Mouse (Mus musculus): ENCODE data around the gene Acsf2. TPM values are rescaled to one million over a fixed set of nuclear protein-coding genes. Genes with fewer than 3 reads are reported as not detected.

Gene Acsf2
- total RNA-seq, 1 experiment from 2014 or later = 86.9 TPM

DNA sequence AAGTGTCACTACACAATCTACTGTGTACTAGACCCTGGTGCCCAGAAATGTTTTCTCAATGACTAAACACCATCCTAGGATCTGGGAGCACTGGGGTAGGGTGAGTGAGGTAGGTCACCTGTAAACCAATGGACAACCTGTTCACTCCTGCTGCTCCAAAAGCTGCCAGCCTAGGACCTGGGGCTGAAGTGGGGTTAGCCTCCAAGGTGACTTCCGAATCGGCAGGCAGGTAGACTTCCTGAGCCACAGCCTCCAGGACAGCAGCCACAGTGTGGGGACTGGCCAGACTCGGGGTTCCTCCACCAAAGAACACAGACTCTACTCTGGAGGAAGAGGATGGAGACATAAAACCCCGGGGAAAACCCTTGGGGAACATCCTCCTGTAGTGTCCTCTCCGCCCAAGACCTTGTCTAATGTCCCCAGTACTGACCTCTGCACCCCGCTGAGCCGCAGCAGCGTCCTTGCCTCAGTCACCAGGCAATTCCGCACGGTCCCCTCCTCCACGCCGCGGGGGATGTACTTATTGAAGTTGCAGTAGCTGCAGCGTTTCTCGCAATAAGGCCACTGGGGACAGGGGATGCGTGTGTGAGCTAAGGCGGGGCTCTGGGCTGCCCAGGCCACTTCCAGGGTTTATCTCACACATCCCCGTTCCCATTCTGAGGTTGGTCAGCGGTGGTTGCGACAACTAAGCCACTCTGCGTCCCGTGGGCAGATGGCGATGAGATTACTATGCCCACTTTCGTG lies 53.5 kb downstream of the Acsf2 start:
- peak; percentile 81 for DNase-seq

DNA sequence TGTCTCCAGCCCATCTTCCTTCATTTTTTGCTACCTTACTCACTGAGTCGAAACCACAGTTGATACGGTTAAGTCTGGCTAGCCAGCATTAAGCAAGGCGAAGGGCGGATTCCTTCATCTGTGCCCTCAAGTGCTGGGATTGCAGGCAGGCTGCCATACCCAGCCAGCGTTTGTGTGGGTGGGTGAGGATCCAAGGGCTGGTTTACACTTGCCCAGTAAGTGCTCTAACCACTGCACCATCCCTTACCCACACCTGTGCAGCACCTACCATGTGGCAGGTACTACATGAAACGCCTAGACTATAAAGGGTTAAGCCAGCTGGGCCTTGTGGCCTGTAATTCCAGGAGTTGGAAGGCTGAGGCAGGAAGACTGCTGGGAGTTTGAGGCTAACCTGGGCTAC lies 54.4 kb downstream of the Acsf2 start:
- DNase-seq = no peak

DNA sequence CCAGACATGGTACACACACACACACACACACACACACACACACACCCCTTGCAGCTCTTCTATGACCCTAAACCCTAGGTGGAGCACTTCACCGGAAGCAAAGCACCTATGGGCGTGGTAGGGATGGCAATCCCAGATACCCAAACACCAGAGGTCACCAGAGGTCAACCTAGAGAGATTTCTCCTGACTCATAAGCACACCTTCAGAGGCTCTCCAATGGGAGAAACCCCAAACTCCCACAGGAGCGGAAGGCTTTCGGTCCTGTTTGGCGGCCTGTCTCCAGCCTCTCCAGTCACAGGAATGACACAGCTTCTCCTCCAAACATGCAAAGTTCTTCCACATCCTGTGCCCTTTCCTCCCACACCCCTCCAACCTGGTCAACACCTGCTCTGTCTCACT lies 55.3 kb downstream of the Acsf2 start:
- no peak for DNase-seq

DNA sequence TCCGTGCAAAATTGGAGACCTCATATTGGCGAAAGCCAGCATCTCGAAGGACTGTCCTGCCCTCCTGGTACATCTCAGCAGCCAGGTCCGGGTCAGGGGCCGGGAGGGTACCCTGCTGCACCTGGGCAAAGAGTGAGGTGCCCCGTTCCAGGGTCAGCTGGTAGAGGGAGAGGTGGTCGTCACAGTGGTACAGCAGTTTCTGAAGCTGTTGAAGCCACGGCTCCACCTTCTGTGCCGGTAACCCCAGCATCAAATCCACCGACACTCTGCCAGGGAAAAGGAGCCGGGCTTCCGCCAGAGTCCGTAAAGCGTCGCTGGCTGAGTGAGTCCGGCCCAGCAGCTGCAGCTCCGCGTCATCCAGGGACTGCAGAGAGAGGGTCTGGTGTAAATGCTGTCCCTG lies 57.2 kb downstream of the Acsf2 start:
- DNase-seq = no peak

DNA sequence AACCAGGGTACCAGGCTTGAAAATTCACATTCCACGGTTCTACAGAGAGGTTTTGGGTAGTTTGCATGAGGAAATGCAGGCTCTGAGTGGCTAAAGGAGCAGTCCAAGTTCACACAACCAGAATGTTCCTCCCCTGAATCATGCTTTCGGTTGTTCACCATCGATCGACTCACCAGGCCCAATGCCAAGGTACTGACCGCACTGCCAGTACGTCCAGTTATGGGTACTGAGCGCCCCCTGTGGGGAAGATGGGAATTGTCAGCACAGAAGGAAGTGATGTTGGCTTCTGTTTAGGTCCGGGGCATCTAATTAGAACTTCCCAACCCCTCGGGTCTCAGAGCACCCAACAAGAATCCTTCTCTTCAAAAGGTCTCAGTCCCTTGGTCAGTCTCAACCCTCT lies 57.7 kb downstream of the Acsf2 start:
- DNase-seq = peak; percentile 98

DNA sequence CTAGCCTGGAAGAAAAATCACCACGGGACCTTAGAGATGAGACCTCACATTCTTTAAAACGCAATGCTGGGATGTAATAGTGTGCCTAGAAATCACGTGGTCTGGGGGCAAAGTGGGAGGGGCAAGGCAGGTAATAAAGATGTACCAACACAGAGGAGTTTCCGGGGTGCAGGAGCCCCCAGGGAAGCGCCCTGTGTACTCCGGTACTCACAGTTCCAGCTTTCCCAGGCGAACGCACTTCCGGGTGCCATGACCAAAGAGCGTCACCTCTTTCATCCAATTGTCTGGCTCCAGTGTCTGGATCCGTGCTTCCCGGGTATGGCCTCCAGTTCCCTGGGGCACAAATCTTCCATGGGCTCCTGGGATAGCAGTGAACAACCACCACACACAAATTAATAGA lies 58.3 kb downstream of the Acsf2 start:
- DNase-seq = no peak

DNA sequence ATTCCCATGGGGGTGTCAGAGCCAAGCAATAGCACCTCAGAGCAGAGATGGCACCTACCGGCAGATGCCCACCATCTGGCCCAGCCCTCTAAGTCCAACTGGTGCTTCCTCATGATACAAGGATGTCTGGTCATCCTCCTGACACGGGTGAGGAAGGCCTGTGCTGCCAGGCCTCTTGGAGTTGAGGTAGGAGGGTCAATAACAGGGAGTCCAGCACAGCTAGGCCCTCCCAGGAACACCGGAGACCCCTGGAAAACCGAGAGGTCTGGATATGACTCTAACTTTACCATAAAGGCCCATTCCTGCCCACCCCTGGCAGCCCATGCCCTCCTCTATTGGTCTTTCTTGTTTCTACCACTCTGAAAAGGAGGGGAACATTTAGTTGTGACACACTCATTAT lies 59.3 kb downstream of the Acsf2 start:
- no peak for DNase-seq

DNA sequence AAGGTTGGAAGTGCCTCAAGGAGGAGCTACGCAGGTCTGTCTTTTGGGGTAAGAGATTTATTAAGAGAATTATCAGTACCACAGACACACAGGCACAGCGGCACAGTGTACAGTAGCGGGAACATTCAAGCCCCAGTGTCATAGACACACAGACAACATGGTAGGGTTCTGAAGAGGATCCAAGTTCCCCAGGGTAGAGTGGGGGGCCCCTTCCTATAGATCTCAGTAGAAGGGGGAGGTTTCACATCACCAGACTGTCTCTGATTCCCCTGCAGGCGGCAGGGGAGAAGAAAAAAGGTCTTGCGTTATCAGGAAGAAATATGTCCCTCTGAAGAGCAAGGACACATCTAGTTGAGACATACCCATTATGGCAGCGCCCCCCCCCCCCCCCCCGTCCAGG lies 61.9 kb downstream of the Acsf2 start:
- DNase-seq = no peak

DNA sequence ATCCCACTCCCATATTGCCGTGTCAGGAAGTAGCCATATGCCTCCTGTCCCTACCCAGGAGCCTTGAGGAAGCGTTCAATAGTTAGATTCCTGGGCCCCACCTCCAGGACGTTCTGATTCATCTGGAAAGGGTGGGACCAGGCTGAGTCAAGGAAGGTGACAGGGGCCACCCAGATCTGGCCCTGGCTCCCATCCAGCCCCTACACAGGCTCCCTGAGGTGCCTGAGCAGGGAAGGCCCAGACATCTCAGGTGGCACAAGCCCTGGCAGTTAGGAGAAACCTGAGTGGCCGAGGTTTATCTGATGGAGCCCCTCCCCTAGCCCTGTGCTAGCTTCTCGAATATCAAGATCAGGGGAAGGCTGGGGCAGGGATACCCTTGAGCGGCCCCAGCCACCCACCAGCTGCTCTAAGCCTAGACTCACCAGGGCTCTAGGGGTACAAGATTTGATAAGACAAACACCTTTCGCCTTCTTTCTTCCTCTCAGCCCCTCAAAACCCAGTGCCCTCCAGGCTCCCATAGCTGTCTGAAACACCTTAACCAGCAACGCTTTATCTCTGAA lies 62.9 kb downstream of the Acsf2 start:
- no peak for DNase-seq

DNA sequence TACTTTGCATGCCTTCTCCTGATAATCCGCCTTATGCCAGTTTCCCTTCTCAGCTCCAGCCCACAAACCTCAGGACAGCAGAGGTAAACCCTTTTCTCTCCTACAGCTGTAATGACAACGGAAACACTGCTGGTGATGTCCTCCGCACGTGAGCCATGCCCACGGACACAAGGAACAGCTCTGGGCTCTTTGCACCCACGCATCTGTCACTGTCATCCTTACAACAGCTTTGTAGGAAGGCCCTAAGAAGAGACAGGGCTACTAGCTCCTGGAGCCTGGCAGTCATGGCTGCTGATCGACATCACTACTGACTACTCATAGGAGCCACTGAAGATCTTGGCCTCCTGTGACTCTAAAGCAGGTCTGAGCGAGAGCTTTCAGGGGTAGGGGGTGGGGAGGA lies 68.5 kb downstream of the Acsf2 start:
- DNase-seq = no peak

DNA sequence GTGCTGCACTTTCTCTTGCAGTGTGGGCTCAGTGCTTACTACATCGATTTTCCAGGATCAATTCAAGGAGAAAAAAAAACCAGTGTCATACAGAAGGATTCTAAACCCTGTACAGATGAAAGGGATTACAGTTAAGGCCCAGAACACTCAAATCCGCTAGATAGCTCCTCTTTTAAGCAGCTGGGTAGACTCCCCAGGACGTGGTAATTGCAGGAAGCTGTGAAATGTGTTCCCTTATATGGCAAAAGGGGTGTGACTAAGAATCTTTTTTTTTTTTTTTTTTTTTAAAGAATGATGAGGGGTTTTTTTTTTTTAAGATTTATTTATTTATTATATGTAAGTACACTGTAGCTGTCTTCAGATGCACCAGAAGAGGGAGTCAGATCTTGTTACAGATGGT lies 72.8 kb downstream of the Acsf2 start:
- no peak for DNase-seq

DNA sequence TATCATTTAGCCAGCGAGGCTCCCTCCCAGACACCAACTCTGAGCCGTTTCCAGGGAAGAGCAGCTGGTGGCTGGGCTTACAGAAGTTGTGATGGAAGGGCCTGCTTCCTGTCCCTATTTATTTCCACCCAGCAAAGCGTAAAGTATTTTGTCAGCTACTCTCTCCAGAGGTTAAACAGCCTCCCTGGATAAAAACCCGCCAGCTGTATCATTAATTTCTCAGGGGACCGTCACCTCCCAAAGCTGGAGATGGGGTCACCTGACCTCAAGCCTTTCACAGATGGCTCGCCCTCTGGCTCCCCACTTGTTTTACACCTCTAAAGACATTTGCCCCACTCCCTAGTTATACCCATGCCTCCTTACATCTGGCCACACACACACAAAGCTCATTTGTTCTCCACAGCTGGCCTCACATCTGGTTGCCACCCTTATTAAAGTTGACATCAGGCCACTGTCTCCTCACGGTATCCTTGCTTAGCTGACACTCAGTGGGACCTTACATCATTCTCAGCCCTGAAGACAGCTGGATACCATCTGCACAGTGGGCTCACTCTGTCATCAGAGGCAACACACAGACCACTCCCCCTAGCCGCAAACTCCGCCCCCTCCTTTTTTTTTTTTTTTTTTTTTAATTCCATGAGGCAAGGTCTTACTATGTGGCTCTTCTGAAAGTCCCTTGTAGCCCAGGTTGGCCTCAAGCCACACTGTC lies 75.3 kb downstream of the Acsf2 start:
- no peak for DNase-seq

DNA sequence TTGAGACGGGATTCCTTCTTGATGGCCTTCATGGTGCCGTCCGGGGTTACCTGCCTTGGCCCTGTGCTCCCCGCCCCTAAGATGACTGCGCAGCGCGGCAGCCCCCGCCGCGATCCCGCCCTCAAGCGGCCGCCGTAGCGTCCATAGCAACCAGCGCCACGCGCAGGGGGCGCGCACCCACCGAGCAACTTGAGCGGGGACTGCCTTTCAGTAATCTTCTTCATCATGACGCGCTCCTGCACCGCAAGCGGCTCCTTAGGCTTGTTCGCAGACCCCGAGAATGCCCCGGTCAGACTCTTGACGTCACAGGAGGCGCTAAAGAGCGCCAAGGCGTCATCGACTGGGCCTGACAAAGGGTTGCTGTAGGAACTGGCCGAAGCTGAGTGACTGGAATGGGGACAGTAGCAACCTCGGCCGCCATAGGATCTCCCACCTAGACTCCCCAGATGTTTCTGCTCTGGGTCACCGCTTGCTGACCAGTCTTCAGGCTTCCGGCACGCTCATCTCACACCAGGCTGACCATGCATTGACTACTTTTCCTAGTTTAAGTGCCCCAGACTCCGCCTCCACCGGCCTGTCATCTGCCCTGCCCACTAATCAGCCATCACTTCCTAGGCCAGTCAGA lies 80.3 kb downstream of the Acsf2 start, which contains the start of gene Mycbpap:
Mycbpap (minus strand) TSS at position 524 of the 625 bp plus-strand sequence.
- peak; percentile 71 for DNase-seq

DNA sequence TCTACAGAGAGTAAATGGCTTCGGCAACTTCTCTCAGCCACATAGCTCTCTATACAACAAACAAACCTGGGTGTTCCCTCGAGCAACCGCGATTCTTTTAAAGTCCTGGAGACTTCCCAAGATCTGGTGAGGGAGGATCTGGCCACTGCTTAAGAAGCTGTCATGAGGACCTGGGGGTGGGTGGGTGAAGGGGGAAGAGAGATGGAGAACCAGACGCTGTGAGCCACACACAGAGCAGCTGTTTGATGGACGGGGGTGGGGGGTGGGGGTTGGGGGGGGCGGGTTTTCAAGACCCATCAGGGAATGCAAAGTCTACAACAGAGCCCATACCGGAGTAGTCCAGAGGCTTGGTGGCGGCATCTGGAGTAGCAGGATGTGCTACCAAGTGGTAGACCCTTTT lies 88.2 kb downstream of the Acsf2 start:
- DNase-seq = no peak

DNA sequence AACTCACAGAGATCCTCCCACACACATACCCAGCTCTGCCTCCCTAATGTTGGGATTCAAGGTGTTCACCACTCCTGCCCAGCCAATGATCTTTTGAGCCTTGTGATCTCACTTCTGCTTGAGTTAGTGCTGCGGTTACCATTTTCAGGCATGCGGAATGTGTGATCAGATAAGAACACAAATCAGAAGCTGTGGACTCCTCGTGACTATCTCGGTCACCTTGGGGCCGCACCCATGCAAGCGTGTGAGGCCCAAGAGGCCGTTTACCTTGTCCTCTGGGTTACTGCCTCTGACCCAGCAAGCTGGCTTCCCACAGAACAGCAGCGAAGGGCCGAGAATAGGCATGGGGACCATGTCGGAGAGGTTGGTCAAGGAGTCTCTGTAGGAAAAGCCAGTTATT lies 92.7 kb downstream of the Acsf2 start:
- peak; percentile 2 for DNase-seq

Other genes with a start within 250 kb of the Acsf2 start
- gene Abcc3, start 208.9 kb downstream of the Acsf2 start, total RNA-seq (2021) = 4.0 and 9.1 TPM in 2 replicates
- gene Cacna1g, start 127.7 kb downstream of the Acsf2 start, total RNA-seq (2021) = 0.89 and 1.5 TPM in 2 replicates
- not detected in 2 replicates for gene Spata20, start 115.7 kb downstream of the Acsf2 start, total RNA-seq (2021)
- gene Epn3, start 101.9 kb downstream of the Acsf2 start, total RNA-seq (2021) = 12.1 and 13.5 TPM in 2 replicates
- gene Mycbpap, start 80.1 kb downstream of the Acsf2 start, total RNA-seq (2021) = 3.9 and 5.6 TPM in 2 replicates
- gene Rsad1, start 52.6 kb downstream of the Acsf2 start, total RNA-seq (2021) = 9.2 and 10.6 TPM in 2 replicates
- 0.30 TPM in 1 of 2 replicates, not detected in the other for gene Chad, start 36.8 kb downstream of the Acsf2 start, total RNA-seq (2021)
- 111 and 121 TPM in 2 replicates for gene Lrrc59, start 27.9 kb upstream of the Acsf2 start, total RNA-seq (2021)
- gene Mrpl27, start 51.9 kb upstream of the Acsf2 start, total RNA-seq (2021) = 83.5 and 84.1 TPM in 2 replicates
- 1.9 and 3.3 TPM in 2 replicates for gene Eme1, start 52.1 kb upstream of the Acsf2 start, total RNA-seq (2021)
- gene Xylt2, start 75.6 kb upstream of the Acsf2 start, total RNA-seq (2021) = 20.5 and 22.6 TPM in 2 replicates
- not detected in 2 replicates for gene Gm11541, start 102.6 kb upstream of the Acsf2 start, total RNA-seq (2021)
- not detected in 2 replicates for gene Cdc34b, start 139.9 kb upstream of the Acsf2 start, total RNA-seq (2021)
- not detected in 2 replicates for gene Tmem92, start 180.8 kb upstream of the Acsf2 start, total RNA-seq (2021)

All from adrenal gland, postnatal 14 days (tissue).